Mouse (Mus musculus) forebrain, postnatal 0 days (tissue): ENCODE measurements around the gene Fblim1. TPM values are rescaled to one million over a fixed set of nuclear protein-coding genes. Genes with fewer than 3 reads are reported as not detected.

ENCODE experiments used
- ATAC-seq: fragments of 200-750 bp; cut with Nextera tagmentation; 2 replicates; pipeline ENCODE4 v1.8.0; 2017; ENCODE audit warnings: mild to moderate bottlenecking, moderate library complexity
- DNase-seq: peaks from one replicate; pipeline ENCODE4 v3.0.0-alpha.2; 2015
- H3K27ac ChIP-seq: fragments of 300-500 bp; sonication (generic); 2 replicates; pipeline ENCODE4 v1.5.1; 2014; ENCODE audit warnings: low read depth, mild to moderate bottlenecking, antibody characterized with exemption, low read length, moderate library complexity, mixed read lengths
- H3K27me3 ChIP-seq: fragments of 300-500 bp; sonication (generic); 2 replicates; pipeline ENCODE4 v1.6.1; 2014; ENCODE audit warnings: mild to moderate bottlenecking, low read length, mixed read lengths; ENCODE audit not compliant: insufficient read depth
- H3K36me3 ChIP-seq: fragments of 300-500 bp; sonication (generic); 2 replicates; pipeline ENCODE4 v1.6.1; 2014; ENCODE audit warnings: mild to moderate bottlenecking, moderate library complexity; ENCODE audit not compliant: insufficient read depth
- H3K4me1 ChIP-seq: fragments of 300-500 bp; sonication (generic); 2 replicates; pipeline ENCODE4 v1.6.1; 2014; ENCODE audit warnings: antibody characterized with exemption; ENCODE audit not compliant: insufficient read depth
- H3K4me2 ChIP-seq: fragments of 300-500 bp; sonication (generic); 2 replicates; pipeline ENCODE4 v1.6.1; 2014; ENCODE audit warnings: low read depth, mild to moderate bottlenecking, moderate library complexity
- H3K4me3 ChIP-seq: fragments of 300-500 bp; sonication (generic); 2 replicates; pipeline ENCODE4 v1.5.1; 2014; ENCODE audit warnings: low read depth, low read length, mixed read lengths
- H3K9ac ChIP-seq: fragments of 300-500 bp; sonication (generic); 2 replicates; pipeline ENCODE4 v1.6.1; 2014; ENCODE audit warnings: mild to moderate bottlenecking
- H3K9me3 ChIP-seq: fragments of 300-500 bp; sonication (generic); 2 replicates; pipeline ENCODE4 v1.6.1; 2016; ENCODE audit warnings: low read length
- CTCF ChIP-seq: sonication (generic); IDR thresholded peaks from 2 replicates; pipeline ENCODE4 v1.5.1; 2016; ENCODE audit warnings: antibody characterized with exemption, control low read depth, low read depth
- WGBS: fragments of 180-500 bp; shearing (Covaris S2); extraction: QIAGEN DNeasy Blood & Tissue Kit; methylation state at CpG from one replicate; pipeline ENCODE4 v1.1.7; 2014; 5-methylcytosine and 5-hydroxymethylcytosine counted together
- polyA plus RNA-seq: library from polyadenylated mRNA; unstranded; fragments of >200 nt; fragmentation: Nextera tagmentation; extraction: Ambion mirVana; gene quantifications from 2 replicates; pipeline ENCODE4 v1.2.1, GENCODE M21; 2015
- total RNA-seq: library from RNA; depleted of rRNA; stranded (reverse); fragments of >200 nt; gene quantifications from 2 replicates; pipeline ENCODE4 v1.2.3, GENCODE M21; 2014

The Fblim1 gene
- total and polyA plus RNA-seq, 2 experiments from 2014 or later, result 20.8 to 26.1 TPM

DNA sequence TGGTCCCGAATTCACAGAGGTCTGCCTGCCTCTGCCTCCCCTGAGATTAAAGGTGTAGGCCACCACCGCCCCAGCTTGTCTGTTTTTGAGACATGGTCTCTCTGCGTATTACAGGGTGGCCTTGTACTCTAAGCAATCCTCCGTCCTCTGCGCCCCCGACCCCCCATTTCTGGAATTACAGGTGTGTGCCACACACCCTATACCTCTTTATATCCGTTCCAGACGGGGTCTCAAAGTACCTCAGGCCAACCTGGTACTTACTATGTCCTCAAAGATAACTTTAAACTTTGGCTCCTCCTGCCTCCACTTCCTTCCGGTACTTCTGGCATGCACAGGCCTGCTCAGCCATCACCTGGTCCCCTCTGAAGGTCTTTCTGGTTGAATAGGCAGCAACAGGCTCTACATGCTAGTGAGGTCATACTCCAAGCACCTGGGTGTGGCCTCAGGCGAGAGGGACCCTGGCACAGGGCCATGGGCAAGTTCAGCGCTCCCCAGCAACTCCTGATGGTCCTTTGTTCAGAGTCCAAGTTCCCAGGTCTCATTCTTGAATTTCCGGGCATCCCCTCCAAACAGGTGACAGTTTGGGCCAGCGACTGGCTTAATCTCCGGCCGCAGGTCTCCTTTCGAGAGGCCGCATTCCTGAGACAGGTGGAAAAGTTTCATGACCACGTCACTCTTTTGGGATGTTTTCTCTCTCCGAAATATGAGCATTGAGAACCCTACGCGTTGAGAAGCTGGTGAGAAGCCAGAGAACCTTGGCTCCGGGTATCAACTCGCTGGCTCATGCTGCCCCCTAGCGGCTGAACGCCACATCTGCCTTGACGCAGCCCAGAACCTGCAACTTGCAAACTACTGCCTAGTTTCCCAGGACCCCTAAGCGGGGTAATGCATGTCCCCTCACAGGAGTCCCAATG lies 30.9 kb downstream of the Fblim1 start:
- Histone ChIP-seq H3K36me3 (no peaks in the 10 kb centered on the region), H3K27me3 (no peaks in the 10 kb centered on the region), H3K4me3 (no peak overlapping the region), H3K4me2 (no peak overlapping the region), H3K9ac (no peak overlapping the region), H3K4me1 (no peaks in the 10 kb centered on the region), H3K9me3 (no peaks in the 10 kb centered on the region), H3K27ac (no peak overlapping the region)
- peak; percentile 97 for TF ChIP-seq CTCF
- ATAC-seq, result peak; percentile 85
- WGBS, result 38% methylated on average over 27 of the region's 27 CpGs
- DNase-seq, result peak; percentile 91

DNA sequence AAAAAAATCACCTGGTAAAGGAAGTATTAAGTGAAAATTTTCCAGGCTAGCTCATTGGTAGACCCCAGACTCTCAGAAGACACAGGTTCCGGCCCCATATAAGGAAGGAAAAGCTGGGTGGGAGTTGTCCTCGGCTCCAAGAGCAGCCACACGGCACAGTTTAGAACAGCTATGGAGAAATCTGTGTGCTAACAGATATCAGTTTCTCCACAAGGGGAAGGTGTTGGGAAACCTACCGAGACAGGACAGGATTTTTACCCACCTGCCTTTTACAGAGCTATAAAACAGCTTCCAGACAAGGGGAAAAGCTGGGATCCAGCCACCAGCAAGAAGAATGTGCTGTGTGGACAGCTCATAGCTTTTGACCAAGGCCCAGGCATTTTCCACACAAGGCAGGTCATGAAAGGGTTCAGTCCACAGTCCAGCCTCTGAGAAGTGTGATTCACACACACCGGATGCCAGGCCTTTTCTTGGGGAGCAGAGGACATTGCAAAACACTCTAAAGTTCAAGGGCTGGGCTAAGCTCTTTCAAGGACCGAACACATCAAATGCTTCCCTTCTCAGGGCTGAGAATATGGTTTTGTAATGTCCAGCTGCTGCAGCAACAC lies 32.4 kb downstream of the Fblim1 start:
- ATAC-seq (no peak), DNase-seq (no peak)
- H3K9ac ChIP-seq, result no peak overlapping the region
- no peak for TF ChIP-seq CTCF
- H3K27me3 ChIP-seq, result no peaks in the 10 kb centered on the region
- H3K4me1 ChIP-seq, result no peaks in the 10 kb centered on the region
- no peak overlapping the region for H3K27ac ChIP-seq
- H3K4me3 ChIP-seq, result no peak overlapping the region
- H3K36me3 ChIP-seq, result no peaks in the 10 kb centered on the region
- no peaks in the 10 kb centered on the region for H3K9me3 ChIP-seq
- WGBS, result 68% methylated on average over 6 of the region's 6 CpGs
- H3K4me2 ChIP-seq, result no peak overlapping the region

DNA sequence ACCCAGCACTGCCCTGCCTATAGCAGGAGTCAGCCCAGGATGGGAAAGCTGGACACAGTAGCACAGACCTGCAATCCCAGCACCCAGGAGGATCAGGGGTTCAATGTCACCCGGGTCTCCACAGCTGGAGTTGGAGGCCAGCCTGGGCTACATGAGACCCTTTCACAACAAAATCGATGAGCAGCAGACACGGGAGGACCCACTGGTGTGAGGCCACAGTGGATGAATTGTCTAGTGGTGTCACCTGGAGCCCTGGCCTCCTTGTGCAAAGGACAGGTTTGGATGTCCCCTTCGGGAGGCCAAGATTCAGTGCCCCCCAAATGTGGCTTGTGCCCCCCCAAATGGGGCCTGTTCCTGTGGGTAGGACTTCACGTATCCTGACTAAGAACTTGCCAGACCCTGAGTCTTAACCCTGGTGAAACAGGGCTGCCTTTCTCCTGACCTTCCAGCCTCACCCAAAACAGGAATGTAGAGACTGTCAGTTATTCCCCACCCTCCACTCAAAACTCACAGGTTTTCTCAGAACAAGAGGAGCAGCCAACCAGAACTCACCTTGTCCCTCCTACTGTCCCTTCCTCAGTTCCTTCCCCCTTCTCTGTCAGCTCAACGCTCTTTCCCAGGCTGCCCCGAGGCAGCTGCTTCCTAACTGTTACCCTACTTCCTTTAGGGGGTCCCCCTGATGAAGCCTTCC lies 33.1 kb downstream of the Fblim1 start:
- Histone ChIP-seq H3K27me3 (no peaks in the 10 kb centered on the region), H3K4me3 (no peak overlapping the region), H3K36me3 (no peaks in the 10 kb centered on the region), H3K9ac (no peak overlapping the region), H3K4me1 (no peaks in the 10 kb centered on the region), H3K4me2 (no peak overlapping the region), H3K27ac (no peak overlapping the region), H3K9me3 (no peaks in the 10 kb centered on the region)
- no peak for ATAC-seq
- WGBS, result 84% methylated on average over 7 of the region's 7 CpGs
- TF ChIP-seq CTCF, result no peak
- no peak for DNase-seq

DNA sequence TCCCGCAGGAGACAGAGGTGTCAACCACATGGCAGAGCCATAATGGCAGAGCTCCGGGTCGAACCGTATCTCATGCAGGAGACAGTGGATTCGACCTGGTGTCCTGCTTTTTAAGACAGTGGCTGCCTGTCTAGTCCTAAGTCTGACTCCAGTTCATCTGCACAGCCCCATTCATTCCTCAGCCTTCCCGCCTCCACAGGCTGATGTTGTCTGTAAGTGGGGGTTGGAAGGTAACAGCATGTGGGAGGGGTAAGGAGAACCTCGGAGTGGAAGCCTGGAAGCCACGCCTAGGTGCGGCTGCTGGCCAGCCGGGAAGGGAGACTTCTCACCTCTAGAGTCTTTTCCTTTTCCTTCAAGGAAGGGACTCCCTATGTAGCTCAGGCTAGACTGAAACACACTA lies 34.0 kb downstream of the Fblim1 start:
- Histone ChIP-seq H3K36me3 (no peaks in the 10 kb centered on the region), H3K27me3 (no peaks in the 10 kb centered on the region), H3K9ac (no peak overlapping the region), H3K9me3 (no peaks in the 10 kb centered on the region), H3K4me3 (no peak overlapping the region), H3K4me2 (no peak overlapping the region), H3K27ac (no peak overlapping the region), H3K4me1 (no peaks in the 10 kb centered on the region)
- 81% methylated on average over 10 of the region's 10 CpGs for WGBS
- DNase-seq (no peak), ATAC-seq (no peak)
- TF ChIP-seq CTCF, result no peak

DNA sequence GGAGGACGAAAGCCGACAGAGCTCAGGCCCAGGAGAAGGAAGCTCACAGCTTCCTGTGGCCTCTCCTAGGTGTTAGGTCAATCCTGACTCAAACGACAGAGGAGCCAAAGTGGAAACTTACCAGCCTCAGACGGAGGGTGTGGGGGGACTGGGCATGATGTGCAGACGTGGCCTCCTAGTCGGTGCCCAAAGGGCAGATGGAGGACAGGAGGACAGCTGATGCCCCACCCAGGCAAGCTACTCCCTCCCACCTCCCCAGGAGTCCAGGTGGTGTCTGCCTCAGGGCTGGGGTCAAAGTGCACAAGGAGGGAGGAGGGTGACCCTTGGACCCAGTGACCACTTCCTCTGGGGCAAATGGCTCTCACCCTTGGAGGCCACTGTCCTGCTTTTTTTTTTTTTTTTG lies 34.6 kb downstream of the Fblim1 start:
- DNase-seq, result no peak
- Histone ChIP-seq H3K9ac (no peak overlapping the region), H3K4me3 (no peak overlapping the region), H3K9me3 (no peaks in the 10 kb centered on the region), H3K36me3 (no peaks in the 10 kb centered on the region), H3K4me2 (no peak overlapping the region), H3K27me3 (no peaks in the 10 kb centered on the region), H3K27ac (no peak overlapping the region), H3K4me1 (no peaks in the 10 kb centered on the region)
- no peak for TF ChIP-seq CTCF
- ATAC-seq, result no peak
- WGBS, result 86% methylated on average over 6 of the region's 6 CpGs

DNA sequence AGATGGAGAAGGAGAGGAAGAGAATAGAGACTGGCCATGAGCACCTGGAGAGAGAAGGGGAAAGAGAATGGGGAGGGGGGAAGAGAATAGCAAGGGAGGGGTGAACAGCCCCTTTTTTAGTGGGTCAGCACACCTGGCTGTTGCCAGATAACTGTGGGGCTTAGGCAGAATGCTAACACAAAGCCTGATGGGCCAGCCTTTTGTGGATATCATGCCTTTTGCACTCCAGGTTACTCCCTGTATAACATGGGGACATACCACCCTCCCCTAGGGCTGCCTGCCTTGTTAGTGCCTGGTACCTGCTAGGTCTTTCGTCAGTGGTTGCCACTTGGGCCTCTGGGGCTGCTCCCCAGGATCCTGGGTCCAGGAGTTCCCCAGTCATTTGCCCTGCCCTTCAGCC lies 35.1 kb downstream of the Fblim1 start:
- 82% methylated on average over 1 of the region's 1 CpGs for WGBS
- no peak for TF ChIP-seq CTCF
- Histone ChIP-seq H3K27ac (no peak overlapping the region), H3K36me3 (no peaks in the 10 kb centered on the region), H3K9me3 (no peaks in the 10 kb centered on the region), H3K27me3 (no peaks in the 10 kb centered on the region), H3K4me3 (no peak overlapping the region), H3K9ac (no peak overlapping the region), H3K4me2 (no peak overlapping the region), H3K4me1 (no peaks in the 10 kb centered on the region)
- DNase-seq (no peak), ATAC-seq (no peak)

DNA sequence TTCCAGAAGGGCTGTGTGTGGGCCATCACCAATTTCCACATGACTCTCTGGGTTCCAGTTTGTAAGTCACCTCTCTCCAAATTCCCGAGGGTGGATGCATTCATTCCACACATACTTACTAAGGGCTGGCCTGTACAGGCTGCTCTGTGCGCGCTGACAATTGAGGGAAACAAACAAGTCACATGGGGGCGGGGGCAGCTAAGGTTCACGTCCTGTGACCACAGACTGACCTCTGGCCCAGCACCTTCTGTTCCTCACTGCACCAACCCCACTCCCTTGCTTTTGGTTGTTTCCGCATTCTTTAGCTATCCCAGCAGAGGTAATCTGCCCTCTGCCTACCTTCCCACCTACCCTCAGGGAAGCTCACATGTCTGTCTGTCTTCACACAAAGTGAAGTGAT lies 35.9 kb downstream of the Fblim1 start:
- DNase-seq, result no peak
- Histone ChIP-seq H3K27me3 (no peaks in the 10 kb centered on the region), H3K27ac (no peak overlapping the region), H3K36me3 (no peaks in the 10 kb centered on the region), H3K4me1 (no peaks in the 10 kb centered on the region), H3K9me3 (no peaks in the 10 kb centered on the region), H3K4me3 (no peak overlapping the region), H3K4me2 (no peak overlapping the region), H3K9ac (no peak overlapping the region)
- ATAC-seq, result no peak
- TF ChIP-seq CTCF, result no peak
- 72% methylated on average over 6 of the region's 6 CpGs for WGBS
